Mouse (Mus musculus): ENCODE data around the gene Mbnl2.

Gene Mbnl2

DNA sequence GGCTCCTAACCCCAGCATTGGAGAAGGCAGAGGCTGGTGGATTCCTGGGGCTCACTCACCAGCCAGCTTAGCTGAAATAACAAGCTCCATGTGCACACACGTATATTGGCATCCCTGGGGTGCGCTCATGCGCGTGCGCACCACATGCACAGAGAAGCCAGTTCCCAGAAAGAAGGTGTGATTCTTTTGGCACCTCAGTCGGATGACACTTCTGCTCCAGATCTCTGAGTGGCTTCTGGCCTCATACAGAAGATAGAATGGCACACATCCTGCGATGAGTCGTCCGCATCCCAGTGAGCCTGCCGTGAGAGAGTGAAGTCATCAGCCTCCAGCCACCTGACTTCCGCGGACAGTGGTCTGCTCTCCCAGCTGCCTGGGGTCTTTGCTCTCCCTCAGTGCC, 55.0 kb downstream of the Mbnl2 start:
- no peak for DNase-seq (ENCODE audit: low spot score in 2 of 2)

DNA sequence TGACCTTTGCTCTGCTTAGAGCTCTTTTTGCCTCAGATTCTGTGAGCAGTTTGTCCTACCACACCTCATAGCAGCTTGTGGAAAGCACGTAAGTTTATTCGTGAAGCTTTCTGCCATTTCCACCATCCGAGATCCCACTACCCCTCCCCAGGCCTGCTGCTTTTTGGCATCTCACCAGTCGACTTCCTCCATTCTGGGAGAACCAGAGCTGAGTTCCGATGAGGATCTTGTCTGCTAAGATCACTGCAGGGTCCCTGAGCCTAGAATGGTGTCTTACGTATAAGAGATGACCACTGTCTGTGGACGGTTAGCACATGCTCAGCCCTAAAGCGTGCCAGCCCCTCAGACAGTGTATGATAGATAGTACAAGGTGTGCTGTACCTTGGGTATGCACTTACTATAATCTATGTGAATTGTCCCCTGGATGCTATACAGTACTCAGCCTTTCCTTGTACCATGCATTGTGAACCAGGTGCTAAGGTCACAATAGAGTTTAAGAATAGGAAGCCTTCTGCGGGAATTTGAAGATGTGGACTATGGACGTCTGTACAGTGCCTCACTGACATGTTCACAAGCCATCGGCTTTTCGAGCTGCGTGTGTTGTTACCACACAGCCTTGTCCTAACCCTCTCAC, 55.5 kb downstream of the Mbnl2 start:
- no peak for DNase-seq (ENCODE audit: low spot score in 2 of 2)

DNA sequence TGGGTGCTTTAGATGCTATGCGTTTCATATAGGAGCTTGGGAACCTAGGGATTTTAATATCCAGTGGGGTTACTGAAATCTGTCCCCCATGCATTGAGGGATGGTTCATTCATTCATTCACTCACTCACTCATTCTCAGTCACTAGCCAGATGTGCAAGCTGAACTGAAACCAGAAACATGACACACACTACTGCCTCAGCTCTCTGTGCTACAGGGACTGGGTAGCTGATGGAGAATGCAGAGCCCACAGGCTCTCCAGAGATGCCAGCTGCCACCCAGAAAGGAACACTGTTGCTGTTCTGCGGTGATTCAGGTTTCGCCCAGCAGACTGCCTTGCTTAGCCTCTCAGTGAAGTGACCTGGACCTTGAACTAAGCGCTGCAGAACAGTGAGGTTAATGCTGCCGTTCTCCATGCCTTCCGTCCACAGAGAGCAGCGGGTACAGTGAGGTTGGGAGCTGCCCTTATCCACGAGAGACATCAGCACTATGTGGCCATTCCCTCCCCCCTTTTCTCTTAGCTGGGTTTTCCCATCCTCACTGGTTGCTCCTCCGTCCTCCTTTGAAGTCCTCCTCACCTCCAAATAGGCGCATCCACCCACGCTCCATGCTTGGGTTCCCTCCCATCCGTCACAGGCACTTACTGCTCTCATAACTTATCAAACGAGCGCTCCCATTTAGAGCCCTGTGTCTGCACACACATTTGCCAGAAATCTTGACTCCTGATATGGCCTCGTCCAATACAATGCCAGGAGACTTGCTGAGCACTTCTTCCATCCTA, 58.2 kb downstream of the Mbnl2 start:
- DNase-seq (ENCODE audit: low spot score in 2 of 2) = no peak

DNA sequence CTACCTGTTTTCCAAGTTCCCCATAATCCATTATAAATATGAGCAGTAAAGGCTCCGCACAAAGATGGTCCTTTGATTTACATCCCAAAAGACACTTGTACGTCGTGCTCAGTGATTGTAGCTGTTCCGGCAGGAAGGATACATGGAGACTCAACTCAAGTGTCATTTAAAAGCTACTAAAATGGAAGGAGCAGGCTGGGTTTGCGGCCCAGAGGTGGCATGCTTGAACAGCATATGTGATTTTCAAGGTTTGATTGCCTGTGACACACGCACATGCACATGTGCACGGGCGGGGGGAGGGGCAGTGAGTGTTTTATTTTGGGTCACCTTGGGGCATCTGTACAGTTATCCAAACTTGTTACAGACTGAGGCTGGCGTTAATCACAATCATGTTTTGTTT, 59.9 kb downstream of the Mbnl2 start:
- no peak for DNase-seq (ENCODE audit: low spot score in 2 of 2)

DNA sequence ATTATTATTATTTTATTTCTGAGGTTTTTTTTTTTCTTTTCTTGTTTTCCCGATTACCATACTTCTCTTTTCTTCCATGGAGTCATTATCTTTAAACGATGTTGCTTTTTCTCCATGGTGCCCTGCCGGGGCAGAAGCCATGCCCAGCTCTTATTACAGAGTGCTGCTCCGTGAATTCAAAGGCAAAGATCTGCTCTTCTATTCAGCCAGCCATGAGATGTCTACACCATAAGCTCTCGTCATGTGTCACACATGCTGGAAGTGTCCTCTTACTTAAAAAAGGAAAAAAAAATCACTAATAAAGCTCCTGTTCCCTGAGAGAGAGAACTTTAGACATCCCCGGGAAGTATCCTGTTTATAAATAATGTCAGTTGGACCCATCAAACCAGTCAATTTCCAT, 60.4 kb downstream of the Mbnl2 start:
- DNase-seq (ENCODE audit: low spot score in 2 of 2) = no peak

DNA sequence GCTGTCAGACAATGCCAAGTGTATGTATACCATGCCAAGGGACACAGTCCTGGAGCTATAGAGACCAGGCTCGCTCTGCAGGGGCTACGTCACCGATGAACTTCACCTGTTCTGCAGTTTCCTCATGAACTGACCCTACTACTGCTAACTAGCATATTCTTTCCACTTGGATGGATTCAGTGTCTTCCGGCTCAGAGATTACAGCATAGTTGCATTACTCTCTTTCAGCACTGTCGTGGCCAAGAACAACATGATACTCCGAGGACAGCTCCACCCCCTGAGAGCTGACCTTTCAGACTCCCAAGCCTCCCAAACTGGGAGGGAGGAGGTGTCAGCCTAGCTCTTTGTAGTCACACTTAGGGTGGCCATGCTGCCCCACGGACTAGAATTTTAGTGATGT, 60.9 kb downstream of the Mbnl2 start:
- no peak for DNase-seq (ENCODE audit: low spot score in 2 of 2)

DNA sequence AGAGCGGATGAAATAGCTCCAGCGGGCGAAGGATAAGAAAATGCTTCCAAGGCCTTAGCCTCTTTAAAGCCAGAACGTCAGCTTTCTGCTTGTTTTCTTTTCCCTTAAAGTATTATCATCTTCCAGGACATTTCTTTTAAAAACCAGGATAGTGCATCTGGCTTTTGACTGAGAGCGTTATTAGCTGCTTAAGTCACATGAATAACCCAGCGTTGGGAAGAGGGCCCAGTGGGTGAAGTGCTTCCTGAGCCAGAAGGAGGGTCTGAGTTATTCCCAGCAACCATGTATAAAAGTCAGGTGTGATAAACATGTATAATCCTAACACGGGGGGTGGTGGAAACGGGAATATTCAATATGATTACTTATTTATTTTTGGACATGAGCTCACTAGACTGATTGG, 61.4 kb downstream of the Mbnl2 start:
- no peak for DNase-seq (ENCODE audit: low spot score in 2 of 2)

DNA sequence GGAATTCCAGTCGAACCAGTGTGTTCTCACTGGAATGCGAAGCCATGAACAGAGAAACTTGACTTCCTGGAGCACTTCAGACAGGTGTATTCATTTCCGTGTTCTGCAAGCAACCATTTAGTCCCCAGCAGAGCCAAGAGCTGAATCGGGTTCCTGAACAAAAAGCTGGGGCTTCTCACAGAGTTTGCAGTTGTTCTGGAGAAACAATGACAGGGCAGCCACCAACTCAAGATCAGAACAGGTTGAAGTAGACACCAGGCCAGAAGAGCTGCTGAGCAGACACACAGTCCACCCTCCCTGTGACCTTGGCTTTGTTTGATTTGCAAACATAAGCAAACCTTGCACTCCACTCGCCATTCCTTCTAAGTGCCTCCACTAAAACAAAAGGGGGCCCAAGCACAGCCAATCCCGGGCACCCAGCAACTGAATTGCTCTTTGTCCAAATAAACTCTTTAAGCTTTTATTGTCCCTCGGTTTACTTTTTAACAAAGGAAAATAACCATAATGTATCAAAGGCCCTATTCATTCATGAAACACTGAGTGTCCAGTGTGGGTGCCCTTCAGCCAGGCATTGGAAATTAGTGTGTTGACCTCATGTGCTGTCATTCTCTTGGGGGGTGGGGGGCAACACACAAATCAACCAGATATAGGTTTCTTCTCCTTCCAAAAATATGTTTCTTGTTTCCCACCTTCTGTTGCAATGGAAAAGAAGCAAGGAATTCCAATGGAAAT, 62.4 kb downstream of the Mbnl2 start:
- DNase-seq (ENCODE audit: low spot score in 2 of 2) = no peak

DNA sequence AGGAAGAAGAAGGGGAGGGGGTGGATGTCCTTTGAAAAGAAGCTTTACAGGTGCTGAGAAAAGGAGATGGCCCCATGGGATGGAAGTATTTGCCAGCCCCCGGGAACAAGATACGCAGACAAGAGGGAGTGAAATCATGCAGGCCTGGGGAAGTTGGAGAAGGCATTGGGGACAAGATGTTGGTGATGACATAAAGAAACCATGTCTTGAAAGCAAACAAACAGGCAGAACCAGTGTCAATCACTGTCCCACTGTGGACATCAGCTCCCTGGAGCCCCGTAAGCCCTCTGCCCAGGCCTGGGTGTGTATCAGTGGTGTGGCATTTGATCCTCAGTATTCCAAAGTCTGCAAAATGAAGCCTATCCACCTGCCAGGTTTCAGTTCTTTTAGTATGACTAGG, 63.2 kb downstream of the Mbnl2 start:
- no peak for DNase-seq (ENCODE audit: low spot score in 2 of 2)

DNA sequence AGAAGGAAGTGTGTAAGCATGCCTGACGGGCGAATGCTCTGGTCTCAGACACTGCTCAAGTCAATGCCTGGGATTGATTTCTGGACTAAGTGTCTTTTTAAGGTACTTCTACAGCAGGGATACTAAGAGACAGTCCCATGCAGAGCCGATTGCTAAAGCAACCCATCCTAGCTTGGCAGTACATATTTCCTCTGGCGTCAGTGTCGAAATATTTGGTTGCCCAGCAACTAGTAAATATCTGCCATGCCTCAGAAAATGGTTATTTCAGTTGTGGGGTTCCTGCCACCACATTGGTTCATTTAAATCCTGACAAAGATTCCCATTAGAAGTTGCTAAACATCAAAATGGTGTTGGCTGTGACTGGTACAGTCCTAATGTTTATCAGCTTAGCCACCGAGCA, 66.4 kb downstream of the Mbnl2 start:
- no peak for DNase-seq (ENCODE audit: low spot score in 2 of 2)

DNA sequence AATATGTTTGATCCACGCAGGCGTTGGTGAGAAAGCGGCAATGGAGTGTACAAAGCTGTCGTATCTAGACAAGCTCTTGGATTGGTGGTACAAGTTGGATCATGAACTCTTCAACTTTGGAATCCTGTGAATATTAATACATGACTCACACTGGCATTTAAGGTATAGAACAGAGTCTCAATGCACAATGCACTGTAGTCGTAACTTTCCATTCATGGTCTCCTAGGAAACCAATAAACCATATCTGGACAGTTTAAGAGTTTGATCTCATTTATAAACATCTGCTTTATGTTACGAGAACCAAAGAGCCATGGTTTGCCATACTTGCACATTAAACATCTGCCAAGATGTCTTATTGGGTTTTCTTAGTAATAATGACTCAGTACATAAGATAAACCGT, 66.9 kb downstream of the Mbnl2 start:
- no peak for DNase-seq (ENCODE audit: low spot score in 2 of 2)

DNA sequence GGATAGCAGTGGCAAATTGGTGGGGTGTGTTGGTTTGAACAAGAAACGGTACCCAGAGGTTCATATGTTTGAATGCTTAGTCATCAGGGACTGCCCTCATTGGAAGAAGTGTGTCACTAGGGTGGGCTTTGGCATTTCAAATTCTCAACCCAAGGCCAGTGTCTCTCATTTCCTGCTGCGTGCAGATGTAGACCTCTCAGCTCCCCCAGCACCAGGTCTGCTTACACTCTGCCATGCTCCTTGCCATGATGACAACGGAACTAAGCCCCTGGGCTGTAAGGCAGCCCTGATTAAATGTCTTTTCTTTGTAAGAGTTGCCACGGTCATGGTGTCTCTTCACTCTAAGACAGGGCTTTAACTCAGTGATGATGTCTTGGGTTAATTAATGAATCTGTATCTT, 69.2 kb downstream of the Mbnl2 start:
- no peak for DNase-seq (ENCODE audit: low spot score in 2 of 2)

DNA sequence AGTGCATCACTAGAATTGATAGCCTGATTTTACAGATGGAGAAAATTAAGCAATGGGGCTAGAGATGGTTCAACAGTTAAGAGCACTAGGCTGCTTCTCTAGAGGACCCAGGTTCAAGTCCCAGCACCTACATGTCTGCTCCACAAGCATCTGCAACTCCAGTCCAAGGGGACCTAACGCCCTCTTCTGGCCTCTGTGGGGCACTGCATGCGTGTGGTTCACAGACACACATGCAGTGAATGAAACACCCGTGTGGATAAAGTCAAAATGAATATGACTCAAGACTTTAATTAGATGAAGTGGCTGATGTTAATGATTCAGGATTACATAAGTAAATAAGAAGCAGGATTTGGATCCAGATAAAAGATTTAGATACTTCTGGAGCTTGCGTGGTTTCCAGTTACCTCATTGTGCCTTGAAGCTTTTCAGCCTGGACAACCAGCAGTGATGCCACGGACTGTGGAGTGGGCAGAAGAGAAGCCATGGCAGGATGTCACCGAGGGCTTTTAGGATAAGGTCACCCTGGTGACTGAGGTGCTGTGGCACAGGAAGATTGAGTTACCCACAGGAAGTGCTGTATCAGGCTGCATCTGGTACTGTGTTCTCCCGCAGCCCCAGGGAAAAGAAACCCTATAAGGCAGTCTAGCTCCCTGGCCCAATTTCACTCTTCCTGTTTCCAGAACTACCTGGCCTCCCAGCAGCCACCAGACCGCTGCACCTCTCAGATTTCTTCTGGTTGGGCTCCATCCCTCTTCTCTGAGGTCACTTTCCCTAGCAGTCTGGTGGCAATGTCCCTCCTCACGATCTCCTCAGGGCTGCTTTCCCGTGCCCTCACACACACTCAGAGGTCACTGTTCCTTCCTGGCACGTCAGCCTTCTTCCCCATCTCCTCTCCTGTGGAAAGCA, 72.2 kb downstream of the Mbnl2 start:
- no peak for DNase-seq (ENCODE audit: low spot score in 2 of 2)

DNA sequence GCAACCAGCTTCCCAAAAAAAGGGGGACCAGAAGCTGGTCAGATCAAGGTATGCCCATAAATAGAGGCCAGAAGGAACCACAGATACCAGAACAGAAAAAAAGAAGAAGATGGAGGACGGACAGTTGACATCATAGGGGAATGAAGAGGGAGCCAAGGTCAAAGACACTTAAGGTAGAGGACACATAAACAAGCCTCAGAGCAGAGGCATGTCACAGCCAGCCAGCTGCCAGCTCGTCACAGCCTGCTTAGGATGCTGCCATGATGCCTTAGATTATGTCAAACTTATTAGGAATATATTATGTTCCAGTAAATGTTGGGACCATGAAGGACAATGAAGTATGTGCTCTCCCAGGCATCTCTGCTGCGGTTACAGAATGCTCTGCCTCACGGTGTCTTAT, 73.9 kb downstream of the Mbnl2 start:
- no peak for DNase-seq (ENCODE audit: low spot score in 2 of 2)

DNA sequence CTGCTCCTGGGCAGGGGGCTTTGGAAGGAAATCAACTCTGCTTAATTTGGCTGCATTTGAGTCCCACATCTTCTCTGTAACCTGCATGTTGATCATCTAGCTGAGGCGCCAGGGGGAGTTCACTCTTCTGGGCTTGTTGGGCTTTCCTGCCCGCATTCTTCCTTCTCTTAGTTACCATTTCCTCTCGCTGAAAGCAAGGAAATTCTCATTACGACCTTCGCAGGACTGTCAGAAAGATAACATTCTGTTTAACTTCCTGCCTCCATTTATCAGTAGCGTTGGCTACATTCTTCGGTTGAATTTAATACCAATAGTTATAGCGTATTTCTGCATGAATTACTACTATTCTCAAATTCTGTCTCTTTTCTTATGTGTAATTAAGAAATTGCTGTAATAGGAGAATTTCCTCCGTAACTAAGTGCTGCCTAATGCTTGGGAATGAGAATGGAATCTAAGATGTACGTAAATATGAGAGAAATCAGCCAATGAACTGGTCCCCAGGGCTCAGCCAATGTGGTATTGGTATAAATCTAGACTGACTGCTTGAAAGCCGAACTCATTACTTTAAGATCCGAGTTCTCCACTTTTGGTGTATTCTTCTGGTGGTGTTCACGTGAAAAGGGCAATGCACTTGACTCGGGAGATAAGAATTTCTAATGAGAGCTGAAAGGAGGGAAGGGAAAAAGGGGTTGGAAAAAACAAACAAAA, 76.8 kb downstream of the Mbnl2 start:
- DNase-seq (ENCODE audit: low spot score in 2 of 2) = no peak

DNA sequence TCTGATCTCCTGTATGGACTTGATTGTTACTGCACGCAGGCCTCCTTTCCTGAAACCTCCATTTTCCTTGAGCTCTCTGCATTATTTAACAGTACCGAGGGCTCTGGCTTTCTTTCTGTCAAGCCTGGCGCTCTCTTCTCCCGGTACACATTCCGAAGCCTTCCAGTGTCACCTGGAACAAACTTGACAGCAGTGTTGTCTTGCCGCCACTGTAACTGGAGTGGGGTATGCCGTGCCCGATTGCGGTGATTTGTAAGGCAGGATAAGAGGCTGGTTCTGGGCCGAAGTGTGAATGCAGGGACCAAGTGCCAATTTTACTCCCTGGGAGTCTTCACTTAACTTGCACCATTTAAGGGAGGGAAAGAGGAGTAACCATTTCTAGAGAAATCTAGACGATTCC, 77.7 kb downstream of the Mbnl2 start:
- DNase-seq (ENCODE audit: low spot score in 2 of 2) = no peak

DNA sequence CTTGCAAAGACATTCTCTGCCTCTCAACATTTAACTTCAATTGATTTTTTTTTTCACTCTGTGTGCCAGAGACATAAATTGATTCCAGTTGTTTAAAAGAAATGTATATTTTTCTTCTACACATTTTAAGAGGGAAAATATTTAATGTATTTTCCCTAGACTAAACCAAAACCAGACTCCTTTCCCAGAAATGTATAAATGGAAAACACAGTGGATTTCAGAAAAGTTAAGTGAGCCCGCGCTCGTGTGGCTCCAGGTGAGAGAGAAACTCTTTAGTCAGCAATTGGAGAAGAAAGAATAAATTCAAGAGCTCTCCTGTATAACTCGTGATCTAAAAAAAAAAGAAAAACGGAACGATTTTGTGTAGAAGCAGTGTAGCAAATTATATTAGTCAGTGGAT, 79.1 kb downstream of the Mbnl2 start:
- DNase-seq (ENCODE audit: low spot score in 2 of 2) = no peak

DNA sequence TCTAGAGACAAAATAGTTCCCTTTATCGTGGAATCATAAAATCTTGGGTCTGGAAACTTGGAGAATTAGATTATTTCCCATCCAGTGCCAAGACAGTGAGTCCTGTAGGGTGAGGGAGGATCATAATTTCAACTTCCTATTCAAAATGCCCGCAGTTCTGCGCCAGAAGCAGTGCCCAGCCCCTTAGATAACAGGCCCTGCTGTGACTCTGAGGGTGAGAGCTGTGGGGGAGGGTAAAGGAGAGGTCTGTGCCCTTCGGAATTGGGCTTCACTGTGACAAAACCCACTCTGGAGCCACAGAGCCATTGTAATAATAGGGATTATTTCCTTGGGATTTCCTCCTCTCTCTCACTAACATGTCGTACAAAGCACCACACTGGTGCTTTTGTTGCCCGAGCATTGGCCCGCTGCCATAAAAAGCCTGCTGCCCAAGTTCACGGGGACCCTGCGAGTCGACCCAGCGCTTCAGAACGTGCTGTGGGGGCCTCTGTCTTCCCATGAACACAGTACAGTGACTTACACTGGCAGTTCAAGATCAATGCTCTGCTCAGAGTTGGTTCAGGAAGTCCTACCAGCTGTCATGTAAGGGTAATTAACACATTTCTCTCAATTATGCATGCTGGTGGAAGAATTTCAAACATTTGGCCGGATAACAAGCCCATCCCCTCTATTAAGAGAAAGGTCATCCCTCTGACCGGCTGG, 79.7 kb downstream of the Mbnl2 start:
- no peak for DNase-seq (ENCODE audit: low spot score in 2 of 2)

DNA sequence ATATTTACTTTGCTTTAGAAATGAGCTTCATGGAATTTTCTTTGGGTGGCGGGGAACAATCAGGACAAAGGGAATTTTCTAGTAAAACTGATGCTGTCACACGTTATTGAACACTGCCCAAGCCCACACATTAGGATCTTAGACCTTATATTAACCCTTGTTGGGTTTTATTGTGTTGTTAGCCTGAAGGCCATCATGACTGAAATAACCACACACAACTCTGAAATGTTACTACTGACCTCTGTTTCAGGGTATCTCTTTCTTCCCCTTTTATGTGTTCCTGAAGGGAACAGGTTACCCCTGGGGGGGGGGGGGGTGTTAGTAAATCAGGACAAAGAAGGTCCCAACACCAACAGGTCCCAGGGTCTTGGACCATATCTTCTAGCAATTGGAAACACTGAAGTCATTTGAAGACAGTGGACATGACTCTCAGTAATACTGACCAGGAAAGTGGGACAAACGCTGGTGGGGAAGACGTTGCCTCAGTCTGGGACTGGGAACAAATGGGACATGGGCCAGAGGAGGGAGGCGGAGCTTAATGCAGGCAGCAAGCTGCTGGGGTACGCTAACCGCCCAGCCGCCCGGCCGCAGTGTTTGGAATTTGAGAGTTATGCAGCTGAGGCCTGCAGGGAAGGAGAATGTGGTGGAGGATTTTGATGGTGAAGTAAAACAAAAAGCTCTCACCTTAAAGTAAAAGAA, 80.4 kb downstream of the Mbnl2 start:
- no peak for DNase-seq (ENCODE audit: low spot score in 2 of 2)
